Mouse (Mus musculus) c-Kit-positive CD71-negative TER-119-negative erythroid progenitor cells, embryonic 14.5 days (primary cell): ENCODE results near the gene Rev1.

ENCODE experiments used
- DNase-seq: peaks from one replicate; pipeline ENCODE4 v3.0.0-alpha.2; 2013; ENCODE audit warnings: low read depth

The Rev1 gene

DNA sequence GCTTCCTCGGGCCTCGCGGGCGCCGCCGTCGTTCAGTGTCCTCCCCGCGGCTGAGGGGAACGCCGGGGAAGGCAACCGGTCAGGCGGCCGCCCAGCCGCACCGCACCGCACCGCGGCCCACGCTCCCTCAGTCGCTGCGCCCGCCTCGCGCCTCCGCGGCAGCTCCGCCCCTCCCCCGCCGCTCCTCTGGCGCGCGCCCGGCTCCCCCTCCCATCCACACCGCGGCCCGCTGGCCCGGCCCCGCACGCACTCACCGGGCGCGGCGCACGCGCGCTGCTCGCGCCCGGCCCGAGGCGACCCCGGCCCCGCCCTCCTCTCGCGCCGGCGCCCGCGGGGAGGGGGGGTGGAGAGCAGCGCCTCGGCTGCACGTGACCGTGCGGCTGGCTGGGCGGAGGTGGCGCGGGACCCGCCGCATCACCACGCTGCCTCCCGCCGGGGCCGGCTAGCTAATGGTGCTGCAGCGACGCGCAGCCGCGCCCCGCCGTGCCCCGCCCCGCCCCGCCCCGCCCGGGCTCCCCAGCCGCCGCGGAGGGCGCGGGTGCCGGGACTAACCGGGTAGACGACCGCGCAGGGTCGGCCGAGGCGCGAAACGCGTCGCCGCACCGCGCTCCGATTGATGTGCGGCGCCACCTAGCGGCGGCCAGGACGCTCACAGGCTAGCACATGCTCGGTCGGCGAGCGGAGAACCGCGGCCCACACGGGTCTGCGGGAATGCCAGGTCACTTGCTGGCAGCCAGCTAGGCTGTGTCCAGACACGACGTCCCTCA lies at the start of gene Rev1:
Gene Rev1 (minus strand): TSS at position 301 of the 767 bp plus-strand sequence.
- DNase-seq = peak; percentile 67

DNA sequence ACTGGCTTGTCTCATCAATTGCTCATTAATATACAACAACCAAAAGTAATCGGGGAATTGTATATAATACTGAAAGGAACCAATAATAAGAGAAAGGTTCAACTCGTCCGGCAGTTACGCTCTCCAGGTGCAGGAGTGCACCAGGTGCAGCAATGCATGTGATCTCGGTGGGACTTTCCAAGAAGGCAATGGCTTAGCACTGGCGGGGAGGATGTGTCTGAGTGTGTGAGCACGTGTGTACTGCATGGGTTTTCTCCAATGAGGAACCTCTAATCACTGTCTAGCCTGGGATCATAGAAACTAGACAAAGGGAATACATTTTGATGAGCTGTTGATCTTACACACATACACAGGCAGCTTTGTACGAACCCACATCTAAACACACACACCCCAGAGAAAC lies 49.3 kb upstream of the Rev1 start:
- no peak for DNase-seq

DNA sequence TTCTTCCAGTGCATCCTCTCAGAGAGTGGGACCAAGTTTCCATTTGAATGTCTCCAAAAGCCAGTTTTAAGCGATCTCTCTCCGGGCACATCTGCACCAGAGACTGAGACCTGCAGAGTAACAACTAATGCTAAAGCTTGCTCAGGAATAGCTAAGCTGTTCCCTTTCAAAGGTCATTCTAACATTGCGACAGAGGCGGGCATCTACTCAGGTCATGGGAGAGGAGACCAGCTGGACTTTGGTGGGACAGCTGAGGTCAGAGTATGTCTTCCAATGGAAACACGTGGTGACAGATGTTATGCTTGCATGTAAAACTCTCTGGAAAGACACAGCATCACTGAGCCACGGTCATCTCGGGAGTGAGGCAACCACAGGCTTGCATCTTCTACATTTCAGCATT lies 46.5 kb upstream of the Rev1 start:
- DNase-seq = no peak

DNA sequence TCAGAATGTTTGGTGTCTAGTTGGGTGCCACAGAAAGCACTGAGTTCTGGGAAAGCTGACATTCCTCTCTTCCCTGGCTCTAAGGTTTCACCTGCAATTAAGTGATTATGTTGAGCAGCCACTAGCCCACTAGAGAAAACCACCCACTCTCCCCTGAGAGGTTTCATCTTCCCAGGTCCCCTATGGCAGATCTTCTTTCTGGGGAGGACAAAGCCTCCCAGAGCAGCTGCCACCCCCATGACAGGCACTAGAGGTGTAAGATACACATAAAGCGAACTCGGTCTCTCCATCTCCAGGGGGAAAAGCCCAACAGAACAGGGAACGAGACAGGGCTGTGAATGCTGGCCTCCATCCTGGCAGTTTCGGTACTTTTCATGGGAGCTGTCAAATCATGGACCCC lies 42.3 kb upstream of the Rev1 start:
- no peak for DNase-seq

DNA sequence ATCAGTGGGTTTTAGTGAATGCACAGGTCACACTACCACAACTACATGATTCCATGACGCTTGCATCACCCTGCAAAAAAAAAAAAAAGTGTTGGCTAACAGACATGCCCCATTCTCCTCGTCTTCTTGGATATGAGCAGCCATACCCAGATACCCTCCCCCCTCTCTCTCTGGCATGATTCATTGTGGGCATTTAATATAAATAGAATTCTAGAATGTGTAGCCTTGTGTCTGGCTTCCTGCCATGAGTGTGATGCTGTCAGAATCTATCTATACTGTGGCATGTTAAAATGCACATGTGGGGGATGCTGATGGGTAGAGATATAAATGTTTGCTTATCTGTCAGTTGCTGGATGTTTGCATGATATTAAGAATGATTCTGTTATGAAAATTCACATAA lies 36.1 kb upstream of the Rev1 start:
- DNase-seq = no peak

DNA sequence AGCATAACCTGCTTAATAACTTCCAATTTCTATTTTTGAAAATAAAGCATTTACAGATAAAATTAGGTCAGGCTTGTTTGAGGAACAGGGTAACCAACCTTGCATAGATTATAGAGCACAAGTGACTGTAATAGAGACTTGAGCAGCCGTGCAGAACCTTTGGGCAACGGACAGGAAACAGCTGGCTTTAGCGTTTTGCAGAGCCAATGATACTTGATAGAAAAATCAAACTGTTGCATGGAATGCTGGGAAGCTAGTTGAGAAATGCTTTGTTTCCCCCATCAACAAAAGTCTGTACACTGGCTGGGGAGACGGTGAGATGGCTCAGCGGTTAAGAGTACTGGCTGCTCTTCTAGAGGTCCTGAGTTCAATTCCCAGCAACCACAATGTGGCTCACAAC lies 20.5 kb upstream of the Rev1 start:
- no peak for DNase-seq

DNA sequence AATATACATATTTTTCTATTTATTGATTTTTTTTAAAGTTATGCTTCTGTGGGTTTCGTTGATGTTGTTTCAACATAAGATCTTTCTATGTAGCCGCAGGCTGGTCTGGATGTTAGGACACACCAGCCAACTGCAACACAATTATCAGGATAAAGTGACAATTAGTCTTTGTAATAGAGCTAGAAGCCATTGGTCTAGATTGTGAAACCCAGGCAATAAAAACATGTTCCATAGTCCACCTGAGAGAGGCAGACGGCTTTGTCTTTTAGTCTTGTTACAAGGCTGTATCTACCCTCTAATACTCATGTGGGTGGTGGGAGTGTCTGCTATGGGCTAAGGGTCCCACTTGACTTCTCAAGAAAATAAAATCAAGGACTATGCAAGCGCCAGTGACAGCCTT lies 16.4 kb upstream of the Rev1 start:
- no peak for DNase-seq

DNA sequence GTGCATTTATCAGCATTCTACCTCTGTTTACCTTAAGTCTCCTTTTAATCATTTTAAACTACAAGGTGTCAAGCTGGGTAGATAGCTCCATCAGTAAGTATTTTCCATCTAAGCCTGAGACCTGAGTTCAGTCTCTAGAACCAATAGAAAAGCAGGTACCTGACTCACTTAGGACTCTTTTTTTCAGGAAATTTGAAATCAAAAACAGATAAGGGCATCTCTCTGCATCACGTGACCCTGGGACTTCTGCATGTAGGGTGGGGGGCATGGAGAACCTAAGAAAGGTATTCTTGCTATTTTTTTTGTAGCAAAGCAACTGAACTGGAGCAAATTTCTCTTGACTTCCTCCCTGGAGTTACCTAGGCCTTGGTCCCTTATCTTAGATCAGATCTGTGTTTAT lies 11.8 kb upstream of the Rev1 start:
- DNase-seq = no peak

DNA sequence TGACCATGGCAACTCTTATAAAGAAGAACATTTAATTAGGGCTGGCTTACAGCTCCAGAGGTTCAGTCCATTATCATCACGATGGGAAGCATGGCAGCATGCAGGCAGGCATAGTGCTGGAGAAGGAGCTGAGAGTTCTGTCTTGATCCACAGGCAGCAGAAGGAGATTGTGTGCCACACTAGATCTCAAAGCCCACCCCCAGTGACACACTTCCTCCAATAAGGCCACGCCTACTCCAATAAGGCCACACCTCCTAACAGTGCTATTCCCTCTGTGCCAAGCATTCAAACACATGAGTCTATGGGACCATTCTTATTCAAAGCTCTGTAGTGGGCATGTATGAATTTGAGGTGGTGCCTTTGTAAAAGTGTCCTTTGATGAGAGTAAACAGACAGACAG lies 11.3 kb upstream of the Rev1 start:
- DNase-seq = no peak

DNA sequence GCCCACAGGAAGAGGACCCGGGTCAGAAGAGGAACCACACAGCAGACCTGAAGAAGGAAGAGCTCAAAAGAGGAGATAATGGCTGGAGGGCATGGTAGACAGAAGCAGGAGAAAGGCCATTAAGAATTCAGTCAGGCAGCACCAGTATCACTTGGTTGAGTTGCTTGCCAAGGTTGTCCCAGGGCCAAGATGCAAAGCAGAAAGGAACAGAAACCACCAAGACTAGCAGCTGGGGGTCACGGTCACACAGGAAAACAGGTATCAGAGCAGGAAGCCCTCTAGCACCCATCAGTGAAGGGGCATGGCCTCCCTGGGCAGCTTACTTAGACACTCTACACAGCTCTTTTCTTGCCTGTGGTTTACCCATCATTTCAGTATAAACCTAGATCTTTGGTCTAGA lies 9.8 kb upstream of the Rev1 start:
- no peak for DNase-seq

DNA sequence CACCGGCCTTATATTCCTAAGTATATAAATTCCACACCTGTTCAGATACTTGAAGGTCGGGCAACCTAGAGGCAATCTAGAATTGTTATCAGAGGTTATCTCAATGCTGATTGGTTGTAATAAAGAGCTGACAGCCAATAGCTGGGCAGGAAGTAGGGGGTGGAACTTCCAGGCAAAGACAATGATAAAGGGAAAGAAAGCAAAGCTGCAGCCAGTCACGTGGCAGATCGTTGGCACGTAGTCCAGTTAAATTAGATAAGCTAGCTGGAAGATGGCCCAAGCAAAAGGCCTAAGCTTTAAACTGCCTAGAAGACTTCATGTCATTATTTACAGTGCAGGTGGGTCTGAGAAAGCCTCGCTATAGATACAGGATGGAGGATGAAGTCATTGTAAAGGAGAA lies 3.3 kb upstream of the Rev1 start:
- DNase-seq = no peak

DNA sequence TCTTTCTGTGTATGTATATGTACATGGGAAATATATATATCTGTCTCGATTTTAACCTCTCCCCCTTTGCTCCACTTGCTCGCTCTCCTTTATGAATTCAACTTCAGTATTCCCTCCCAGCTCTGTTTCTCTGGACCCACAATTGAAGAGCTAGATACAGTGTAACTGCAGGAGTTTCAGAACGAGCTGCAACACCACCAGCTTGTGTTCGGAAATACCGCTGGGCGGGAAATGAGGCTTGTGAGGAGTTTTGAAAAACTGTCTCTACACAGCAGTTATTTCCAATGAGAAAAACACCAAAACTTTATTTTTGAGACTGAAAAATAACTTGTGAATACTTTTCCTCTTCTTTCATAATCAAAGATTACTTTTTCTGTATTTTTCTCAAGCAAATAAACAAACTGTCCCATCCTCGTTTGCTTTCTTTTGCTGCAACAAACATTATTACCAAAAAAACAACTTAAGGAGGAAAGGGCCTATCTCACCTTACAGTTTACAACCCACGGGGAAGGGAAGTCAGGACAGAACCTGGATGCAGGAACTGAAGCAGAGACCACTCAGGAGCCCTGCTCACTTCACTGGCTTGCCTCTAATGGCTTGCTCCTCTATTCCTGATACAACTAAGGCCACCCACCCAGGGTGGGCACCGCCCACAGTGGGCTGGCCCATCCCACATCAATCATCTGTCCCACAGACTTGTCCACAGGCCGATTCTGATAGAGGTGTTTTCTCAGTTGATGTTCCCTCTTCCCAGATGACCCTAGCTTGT lies 1.3 kb upstream of the Rev1 start:
- DNase-seq = no peak

DNA sequence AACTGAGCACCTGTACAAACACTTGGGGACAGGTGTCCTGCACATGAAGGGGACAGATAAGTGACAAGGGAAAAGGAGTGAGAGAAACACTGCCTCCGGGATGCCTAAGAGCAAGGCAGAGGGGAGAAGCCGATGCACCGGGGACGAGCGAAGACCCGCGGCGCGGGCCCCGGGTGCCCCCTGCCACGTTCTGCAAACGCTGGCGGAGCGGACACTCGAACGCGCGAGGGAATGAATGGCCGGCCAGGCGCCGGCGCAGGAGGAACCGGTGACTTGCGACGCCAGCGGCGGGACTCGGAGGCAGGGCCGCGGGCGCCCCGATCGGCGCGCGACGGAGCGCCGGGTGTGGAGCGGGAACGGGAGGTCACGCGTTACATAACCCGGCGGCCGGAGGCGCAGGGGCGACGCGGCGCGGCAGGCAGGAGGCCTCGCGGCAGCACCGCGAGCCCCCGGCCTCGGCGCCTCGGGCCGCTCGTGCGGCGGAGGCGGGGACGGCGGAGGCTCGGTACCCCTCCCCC lies 623 bp downstream of the Rev1 start:
- no peak for DNase-seq

DNA sequence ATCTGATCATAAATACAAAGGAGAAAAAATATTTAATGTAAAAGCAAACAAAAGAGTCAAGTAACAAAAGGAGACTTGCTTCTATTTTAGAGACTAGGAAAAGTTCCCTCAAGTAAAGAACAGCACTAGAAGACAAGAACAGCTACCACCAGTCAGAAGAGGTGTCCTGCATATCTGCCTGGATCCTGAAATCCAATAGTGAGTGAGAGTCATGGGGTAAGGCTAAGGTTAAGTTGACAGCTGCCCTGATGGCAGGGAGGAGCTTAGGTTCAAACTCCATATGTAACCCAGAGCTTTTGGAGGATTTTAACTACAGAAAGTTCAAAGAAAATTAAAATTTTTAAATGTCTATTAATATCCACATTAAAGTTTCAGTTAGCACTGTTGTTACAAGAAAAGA lies 2.6 kb downstream of the Rev1 start:
- no peak for DNase-seq

DNA sequence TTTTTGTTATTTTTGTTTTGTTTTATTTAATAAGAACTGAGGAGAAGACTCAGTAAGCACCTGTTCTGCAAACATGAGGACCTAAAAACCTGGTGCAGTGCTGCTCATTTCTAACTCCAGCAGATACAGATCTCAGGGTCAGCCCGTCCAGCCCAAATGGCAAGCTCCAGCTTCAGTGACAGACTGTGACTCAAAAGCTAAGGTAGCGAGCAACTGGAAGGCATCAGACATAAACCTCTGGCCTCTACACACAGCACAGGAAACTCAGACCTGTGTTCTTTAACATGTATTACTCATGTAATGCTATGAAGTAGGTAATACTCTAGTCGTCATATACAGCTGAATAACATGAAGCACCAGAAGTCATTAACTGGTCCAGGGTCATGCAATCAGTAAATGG lies 3.2 kb downstream of the Rev1 start:
- no peak for DNase-seq

DNA sequence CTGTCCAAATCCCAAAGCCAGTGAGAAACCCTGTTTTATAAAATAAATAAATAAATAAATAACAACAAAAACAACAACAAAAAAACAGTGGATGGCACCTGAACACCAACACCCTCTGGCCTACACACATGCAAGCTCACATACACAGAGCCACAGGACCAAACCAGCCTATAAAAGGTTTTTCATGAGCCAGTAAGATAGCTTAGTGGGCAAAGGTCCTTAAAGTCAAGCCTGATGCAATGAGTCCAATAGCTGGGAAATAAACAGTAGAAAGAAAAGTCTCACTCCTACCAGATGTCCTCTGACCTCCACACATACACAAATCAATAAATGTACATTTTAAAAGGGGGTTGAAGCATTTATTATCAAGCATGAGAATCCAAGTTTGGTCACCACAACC lies 5.3 kb downstream of the Rev1 start:
- DNase-seq = no peak

DNA sequence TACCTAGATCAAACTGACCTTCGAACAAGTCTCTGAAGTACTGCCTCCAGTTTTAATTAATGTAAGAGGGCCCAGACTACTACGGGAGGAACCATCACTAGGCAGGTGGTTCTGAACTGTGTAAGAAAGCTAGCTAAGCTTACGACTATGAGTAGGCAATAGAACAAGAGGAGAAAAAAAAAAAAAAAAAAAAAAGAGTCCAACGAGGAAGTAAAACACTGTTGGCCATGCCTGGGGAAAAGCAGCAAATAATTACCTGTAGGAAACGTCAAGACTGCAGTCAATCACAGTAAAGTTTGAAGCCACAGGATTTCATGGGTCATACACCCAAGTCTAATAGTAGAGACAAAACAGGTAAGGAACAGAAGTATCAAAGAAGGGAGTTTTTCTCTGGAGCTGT lies 8.7 kb downstream of the Rev1 start:
- no peak for DNase-seq

DNA sequence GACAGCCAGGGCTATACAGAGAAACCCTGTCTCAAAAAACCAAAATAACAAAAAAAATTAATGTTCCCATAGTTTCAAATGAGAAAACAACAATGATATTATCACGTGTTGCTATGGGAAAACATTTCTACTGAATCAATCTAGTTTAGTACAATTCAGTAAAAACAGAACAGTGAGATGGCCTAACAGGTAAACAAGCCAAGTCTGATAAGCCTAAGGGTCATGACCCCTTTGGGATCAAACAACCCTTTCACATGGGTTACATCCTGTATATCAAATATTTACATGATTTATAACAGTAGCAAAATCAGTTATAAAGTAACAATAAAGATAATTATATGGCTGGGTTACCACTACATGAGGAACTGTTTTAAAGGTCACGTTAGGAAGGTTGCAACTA lies 11.0 kb downstream of the Rev1 start:
- no peak for DNase-seq

DNA sequence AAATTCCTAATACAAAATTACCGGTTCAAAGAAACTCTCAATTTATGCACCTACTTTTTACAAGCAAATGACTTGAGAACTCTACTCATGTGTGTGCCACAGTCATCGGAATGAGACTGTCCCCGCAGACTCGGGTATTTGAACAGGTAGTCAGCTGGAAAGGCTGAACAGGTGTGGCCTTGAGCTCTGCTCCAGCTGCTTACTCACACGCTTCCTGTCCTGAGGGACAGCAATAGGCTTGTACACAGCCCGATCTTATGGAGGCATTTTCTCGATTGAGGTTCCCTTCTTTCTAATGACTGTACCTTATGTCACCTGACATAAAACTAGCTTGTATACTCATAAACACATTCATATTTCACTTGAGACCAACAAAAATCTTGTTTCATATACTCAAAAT lies 19.8 kb downstream of the Rev1 start:
- no peak for DNase-seq

DNA sequence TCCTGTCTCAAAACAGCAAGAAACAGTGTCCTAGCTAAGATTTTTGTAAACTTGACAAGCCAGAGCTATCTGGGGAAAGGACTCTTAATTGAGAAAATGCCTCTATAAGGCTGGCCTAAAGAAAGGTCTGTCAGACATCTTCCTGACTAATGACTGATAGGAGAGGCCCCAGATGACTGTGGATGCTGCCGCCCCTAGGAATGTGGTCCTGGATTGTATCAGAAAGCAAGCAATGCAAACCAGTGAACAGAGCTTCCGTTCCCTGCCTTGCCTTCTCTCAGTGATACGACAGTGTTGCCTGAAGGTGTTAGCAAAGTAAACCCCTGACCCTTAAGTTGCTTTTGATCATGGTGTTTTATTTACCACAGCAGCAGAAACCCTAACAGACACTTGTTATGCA lies 25.8 kb downstream of the Rev1 start:
- no peak for DNase-seq

DNA sequence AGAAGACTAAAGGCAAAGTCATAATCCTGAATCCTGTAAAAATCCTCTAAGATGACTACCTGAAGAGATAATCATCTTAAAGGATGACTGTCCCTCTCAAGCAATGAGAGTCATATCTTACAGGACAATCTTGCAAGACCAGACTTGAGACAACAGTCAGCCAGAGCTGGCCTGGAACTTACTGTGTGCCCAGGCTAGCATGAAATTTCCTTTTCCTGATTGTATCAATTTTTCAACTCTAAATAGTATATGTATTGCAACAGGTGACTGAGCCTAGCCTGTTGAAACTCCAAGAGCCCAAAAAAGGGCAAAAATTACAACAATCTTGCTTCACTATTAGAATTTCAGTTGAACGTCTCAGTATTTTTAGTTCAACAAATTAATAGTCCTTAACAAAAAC lies 26.4 kb downstream of the Rev1 start:
- DNase-seq = no peak

DNA sequence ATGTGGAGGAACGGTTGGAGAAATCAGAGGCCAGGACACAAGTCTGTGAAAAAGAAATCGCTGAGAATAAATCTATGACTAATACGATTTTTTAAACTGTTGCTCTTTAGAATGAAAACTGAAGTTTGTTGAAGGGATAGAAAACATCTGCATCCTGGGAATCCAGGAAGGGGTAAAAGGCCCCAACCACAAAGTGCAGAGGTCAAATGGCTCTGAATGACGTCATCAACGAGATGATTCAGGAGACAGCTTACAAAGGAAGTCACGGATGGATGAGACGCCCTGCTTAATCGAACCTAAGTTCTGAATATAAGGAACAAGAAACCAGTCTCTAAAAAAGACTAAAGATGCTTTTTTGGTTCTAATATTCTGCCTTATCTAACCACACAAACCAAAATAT lies 48.3 kb downstream of the Rev1 start:
- DNase-seq = no peak

DNA sequence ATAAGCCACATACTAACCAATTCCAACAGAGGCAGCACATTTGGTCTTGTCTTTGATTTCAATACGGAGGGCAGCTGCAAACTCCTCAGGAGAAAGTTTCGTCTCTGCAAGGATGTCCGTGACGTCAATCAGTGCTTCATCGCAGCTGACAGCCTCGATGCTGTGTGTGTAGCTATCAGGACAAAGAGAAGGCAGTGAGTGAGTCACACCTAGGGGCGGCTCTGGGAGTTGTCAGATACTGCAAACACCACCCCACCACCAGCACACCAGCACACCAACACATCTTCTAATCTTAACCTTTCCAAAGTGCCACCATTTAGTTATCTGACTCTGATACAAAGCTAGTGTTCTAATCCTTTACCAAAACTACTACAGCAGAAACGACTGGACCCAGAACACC lies 58.3 kb downstream of the Rev1 start:
- no peak for DNase-seq

DNA sequence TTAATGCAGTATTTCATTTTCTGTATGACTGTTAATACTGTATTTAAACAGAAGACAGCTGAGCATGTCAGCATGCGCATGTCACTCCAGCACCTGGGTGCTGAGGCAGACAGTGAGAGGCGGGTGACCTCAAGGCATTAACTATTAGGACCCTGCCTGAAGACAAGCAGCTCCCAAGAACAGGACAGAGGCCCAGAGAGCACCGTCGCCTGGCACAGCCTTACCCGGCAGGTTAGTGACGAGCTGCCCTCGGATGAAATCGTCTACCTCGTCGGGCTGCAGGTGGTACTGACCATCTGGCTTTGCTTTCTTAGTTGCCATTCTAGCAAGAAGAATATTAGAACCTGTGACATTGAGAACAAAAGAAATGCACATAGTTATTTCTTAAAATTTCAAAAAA lies 62.3 kb downstream of the Rev1 start:
- no peak for DNase-seq
